Mouse (Mus musculus) erythroid progenitor cell, adult 5-6 weeks (primary cell): ENCODE measurements around the gene Ankzf1. TPM values are rescaled to one million over a fixed set of nuclear protein-coding genes. Genes with fewer than 3 reads are reported as not detected.
"Not testable (repeated sequence)": the region's sequence is repeated elsewhere in the genome, so short reads cannot be mapped to it uniquely, and the experiment has no call there.

ENCODE experiments used
- ATAC-seq: replicated peaks from 2 replicates; pipeline ENCODE4 v1.8.0; 2016; ENCODE audit warnings: moderate number of reproducible peaks, mild to moderate bottlenecking, moderate TSS enrichment, inconsistent platforms; ENCODE audit not compliant: poor library complexity, low FRiP score, severe bottlenecking
- total RNA-seq, 2 experiments: library from RNA; stranded (forward) in 1 of 2; stranded (reverse) in 1 of 2; fragments of 150-400 nt in 1 of 2; fragments of 186-747, 209-891 nt in 1 of 2; gene quantifications; 2 replicates each; pipeline versions ENCODE4 v1.2.3 to v1.2.4; 2015 to 2017; ENCODE audit warnings: low replicate concordance in 2 of 2

Ankzf1 gene
- total RNA-seq, 2 experiments from 2014 or later, result 5.9 to 8.9 TPM

GRCm38 (mm10) chr1:75221538-75221937 lies 29.6 kb downstream of the Ankzf1 start:
- ATAC-seq, result no peak

- ATAC-seq, result no peak
Measured at GRCm38 (mm10) chr1:75222926-75223325, 31.0 kb downstream of the Ankzf1 start.

DNA sequence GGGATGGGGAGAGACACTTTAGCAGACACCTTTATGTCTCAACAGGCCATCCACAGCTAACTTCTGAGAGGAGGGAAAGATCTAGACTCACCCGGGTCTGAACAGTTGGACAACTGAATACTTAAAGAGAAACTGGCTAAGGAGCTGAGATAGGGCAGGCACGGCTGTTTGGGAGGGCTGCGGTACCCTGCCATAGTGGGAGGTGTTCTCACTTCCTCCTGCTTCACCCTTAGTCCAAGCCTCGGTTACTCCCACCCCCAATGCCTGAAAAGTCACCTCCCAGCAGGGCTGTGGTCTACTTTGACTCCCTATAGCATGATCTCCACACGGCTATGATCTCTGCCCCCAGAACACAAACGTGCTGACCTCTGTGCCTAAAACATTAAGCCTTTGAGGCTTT lies 31.6 kb downstream of the Ankzf1 start:
- ATAC-seq, result no peak

- ATAC-seq, result no peak
Measured at GRCm38 (mm10) chr1:75225473-75225872, 33.5 kb downstream of the Ankzf1 start.

DNA sequence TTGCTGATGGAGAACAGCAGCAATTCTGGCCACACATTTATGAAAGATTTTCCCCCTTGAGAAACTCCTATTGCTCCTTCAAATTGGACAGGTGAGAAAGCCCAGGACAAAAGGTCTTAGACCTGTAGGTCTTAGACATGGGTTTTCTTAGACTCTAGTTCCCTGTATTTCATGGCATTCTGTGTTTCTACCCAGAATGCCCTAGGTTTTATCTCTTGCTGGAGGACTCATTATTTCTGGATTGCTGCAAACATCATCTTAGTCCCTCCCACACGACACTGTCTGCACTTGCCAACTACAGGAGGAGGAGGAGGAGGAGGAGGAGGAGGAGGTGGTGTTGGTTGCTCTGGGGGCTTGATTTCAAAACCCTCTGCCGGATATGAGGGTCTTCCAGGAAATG lies 34.2 kb downstream of the Ankzf1 start:
- no peak for ATAC-seq

GRCm38 (mm10) chr1:75227653-75228052 lies 35.7 kb downstream of the Ankzf1 start:
- no peak for ATAC-seq

GRCm38 (mm10) chr1:75229158-75229557 lies 37.2 kb downstream of the Ankzf1 start:
- peak; percentile 81 for ATAC-seq

- ATAC-seq, result no peak
Measured at GRCm38 (mm10) chr1:75230335-75230994, 38.5 kb downstream of the Ankzf1 start.

DNA sequence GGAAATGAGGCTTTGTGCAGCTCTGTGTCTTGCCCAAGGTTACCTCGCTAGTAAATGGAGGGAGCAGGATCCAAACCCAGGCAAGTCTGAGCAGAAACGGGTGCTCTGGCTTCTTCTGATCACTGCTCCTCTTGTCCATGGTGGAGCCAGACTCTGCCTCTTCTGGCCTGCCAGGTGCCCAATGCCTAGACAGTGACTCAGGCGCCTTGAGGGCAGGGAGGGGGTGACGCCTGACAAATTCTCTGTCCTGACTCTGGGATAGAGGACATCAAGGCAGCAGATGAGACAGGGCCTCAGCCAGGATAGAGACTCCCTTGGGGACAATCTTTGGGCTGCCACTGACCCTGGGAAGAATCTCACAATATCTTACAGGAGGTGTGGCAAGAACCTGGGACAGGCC lies 39.3 kb downstream of the Ankzf1 start:
- ATAC-seq, result no peak

GRCm38 (mm10) chr1:75231664-75232152 lies 39.8 kb downstream of the Ankzf1 start, which contains the start of gene A630095N17Rik:
A630095N17Rik (minus strand) TSS chr1:75232102.
- no peak for ATAC-seq

- ATAC-seq, result not testable (repeated sequence)
Measured at GRCm38 (mm10) chr1:75232489-75232888, 40.5 kb downstream of the Ankzf1 start.

DNA sequence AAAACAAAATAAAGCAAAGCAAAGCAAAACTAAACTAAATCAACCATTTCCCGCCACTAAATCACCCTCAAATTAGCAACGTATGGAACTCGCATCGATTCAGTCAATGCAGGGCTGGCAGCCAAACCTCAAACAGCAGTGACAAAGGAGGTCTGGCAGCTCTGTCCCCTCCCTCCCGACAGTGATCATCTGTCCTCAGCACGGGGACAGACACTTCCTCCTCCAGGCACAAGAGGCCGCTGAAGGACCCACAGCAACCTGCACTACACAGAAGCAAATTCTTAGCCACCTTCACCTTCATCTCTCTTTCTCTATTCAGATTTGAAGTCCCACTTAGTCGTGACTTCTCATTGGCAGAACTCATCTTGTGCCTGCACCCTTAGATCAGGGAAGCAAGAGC lies 42.7 kb downstream of the Ankzf1 start:
- ATAC-seq, result peak; percentile 69

GRCm38 (mm10) chr1:75236117-75237050 lies 44.4 kb downstream of the Ankzf1 start, which contains the start of gene Dnajb2:
Dnajb2 (plus strand) TSS chr1:75236406.
- ATAC-seq, result peak; percentile 84

DNA sequence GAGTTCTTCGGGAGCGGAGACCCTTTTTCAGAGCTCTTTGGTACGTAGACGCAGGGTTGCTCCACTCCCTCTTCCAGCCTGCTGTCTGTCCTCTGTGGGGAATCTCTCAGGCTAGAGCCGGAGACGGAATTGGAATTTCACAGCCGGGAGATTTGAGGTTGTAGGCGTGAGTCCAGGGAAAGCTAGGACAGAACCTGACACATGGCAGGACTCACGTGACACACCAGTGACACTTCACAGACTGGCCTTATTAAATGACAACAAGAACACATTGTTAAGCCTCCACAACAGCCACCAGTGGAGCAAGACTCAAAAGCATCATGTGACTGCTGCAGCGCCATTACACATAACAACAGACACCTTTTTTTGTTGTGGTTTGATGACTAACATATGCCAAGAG lies 47.6 kb downstream of the Ankzf1 start:
- ATAC-seq, result no peak

DNA sequence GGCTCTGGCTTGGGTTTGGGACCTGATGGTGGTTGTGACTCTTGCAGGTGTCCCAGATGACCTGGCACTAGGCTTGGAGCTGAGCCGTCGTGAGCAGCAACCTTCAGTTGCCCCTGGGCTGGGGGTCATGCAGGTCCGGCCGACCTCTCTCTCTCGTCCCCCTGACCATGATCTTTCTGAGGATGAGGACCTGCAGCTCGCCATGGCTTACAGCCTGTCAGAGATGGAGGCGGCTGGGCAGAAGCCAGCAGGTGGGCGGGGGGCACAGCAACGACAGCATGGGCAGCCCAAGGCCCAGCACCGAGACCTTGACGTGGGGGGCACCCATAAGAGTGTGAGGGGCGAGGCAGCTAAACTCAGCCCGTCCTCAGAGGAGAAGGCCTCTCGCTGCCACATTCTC lies 51.5 kb downstream of the Ankzf1 start:
- no peak for ATAC-seq

DNA sequence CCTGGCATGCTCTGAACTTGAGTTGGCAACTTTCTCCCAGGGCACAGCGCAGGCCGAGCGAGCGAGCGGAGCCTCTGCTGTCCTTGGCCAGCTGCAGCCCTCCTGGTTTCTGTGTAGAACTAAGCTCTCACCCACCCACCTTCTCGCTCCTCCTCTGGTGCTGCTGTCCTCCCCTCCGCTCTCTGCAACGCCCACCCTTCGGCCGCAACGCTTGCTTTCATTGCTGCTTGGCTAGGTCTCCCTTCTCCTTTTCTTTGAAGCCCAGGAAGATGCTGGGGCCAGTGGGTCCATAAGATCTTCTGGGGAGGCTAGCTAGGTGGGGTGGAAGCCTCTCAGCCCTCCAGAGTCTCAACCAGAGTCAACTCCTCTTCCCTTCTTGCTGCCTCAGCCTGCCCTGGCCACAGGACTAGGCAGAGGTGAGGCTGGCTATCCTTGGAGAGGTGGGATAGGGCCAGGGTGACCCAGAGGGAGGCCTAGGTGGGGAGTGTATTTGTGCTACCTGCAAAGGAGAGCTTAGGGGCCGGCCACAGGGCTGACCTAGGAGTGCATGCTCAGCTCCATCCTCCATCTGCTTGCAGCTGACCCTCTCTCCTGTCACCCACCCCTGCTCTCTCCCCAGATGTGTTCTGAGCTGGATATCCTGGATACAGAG lies 52.4 kb downstream of the Ankzf1 start:
- ATAC-seq, result no peak

DNA sequence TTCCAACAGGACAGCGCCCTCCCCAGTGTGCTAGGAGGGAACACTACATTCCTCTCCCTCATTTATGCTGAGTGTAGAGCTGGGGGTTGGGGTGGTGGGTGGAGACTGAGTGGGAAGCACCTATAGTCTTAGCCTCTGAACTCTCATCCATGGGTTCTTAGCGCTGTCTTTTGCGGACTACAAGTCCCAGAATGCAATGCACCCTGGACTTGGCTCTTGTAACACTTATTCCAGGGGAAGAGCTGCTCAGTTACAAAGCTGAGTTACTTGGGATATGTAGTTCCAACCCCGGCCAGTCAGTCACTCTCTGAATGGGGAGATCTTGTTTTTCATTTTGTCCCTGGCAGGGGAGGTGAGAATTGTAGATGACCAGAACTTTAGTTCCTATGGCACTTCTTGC lies 52.9 kb downstream of the Ankzf1 start:
- ATAC-seq, result no peak; the same call in 1 of the 2 replicates

GRCm38 (mm10) chr1:75247071-75247930 lies 55.4 kb downstream of the Ankzf1 start:
- no peak for ATAC-seq

DNA sequence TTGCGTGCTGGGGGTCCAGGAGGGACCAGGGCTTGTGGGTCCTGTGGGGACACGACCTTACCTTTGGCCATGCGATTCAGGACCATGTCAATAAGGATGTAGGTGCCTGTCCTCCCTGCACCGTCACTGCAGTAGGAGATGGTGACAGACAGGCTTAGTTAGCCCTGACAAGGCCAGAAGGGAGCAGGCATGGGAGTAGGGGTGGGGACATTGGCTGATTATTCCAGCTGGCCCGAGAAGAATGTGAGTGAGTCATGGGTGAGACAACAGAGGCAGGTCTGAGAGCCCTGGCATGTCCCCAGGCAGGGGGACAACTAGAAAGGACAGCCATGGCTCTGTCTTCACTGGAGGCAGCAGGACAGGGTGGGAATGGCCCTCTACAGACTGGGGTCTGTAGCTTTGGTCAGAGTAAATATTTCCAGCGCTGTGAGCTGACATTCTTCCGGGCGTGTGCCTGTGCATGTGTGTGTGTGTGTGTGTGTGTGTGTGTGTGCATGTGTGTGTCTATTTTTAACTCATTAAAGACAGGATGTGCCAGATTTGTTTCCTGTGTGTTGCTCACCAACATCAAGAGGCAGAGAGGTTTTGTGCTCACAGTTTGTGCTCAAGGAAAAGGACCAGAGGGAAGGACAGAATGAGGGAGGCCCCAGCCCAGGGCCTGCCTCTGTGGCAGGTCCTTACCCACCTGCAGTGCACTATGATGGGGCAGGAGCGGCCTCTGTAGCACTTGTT lies 56.3 kb downstream of the Ankzf1 start:
- ATAC-seq, result no peak
